Mouse (Mus musculus) lung, adult 2 months (tissue): ENCODE results near the gene Cbr1.

Experiments used
- CTCF ChIP-seq: fragments of 200-500 bp; IDR thresholded peaks from 2 replicates; pipeline ENCODE4 v1.5.1; 2011; ENCODE audit warnings: mild to moderate bottlenecking, low read length, control low read depth; ENCODE audit not compliant: insufficient read depth
- POLR2A ChIP-seq: fragments of 200-500 bp; IDR thresholded peaks from 2 replicates; pipeline ENCODE4 v1.6.1; 2011; ENCODE audit warnings: low read depth, mild to moderate bottlenecking, control low read depth, low read length, borderline replicate concordance; ENCODE audit errors: extremely low read depth

DNA sequence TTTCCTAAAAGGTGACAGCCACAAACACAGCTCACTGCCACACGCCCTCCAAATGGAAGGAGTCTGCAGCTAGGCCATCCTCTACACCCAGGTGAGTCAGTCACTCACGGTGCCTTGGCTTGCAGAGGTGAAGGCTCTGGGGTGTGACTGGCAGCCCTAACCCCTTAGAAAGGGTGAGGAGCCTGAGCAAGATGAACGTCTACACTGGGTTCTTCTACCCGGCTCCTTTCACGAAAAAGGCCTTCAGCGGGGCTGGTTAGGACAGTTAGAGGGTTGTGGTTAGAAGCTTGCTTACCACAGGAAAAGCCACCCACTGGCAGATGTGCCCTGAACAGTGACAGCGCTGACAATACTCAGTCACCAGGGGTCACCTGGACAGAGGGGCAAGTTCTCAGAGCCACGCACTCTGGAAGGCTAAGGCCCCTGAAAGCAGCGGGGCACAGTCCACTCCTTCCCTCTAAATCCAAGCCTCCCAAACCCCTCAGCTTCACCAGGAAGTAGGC lies 19.9 kb upstream of the Cbr1 start:
- TF ChIP-seq CTCF: no peak
- no peak for TF ChIP-seq POLR2A
